Mouse (Mus musculus) erythroid progenitor cell, adult 5-6 weeks (primary cell): ENCODE results near the gene Obox2. TPM values are rescaled to one million over a fixed set of nuclear protein-coding genes. Genes with fewer than 3 reads are reported as not detected.
"Not testable (repeated sequence)": the region's sequence is repeated elsewhere in the genome, so short reads cannot be mapped to it uniquely, and the experiment has no call there.

Experiments
- ATAC-seq: replicated peaks from 2 replicates; pipeline ENCODE4 v1.8.0; 2016; ENCODE audit warnings: moderate number of reproducible peaks, mild to moderate bottlenecking, moderate TSS enrichment, inconsistent platforms; ENCODE audit not compliant: poor library complexity, low FRiP score, severe bottlenecking
- total RNA-seq, 2 experiments: library from RNA; stranded (forward) in 1 of 2; stranded (reverse) in 1 of 2; fragments of 150-400 nt in 1 of 2; fragments of 186-747, 209-891 nt in 1 of 2; gene quantifications; 2 replicates each; pipeline versions ENCODE4 v1.2.3 to v1.2.4; 2015 to 2017; ENCODE audit warnings: low replicate concordance in 2 of 2

Obox2 gene
- total RNA-seq (2015; ENCODE audit: low replicate concordance) (not detected in 2 replicates), total RNA-seq (2017; ENCODE audit: low replicate concordance) (0.26 TPM in 1 of 2 replicates, not detected in the other)

- ATAC-seq = not testable (repeated sequence)
These were observed at the start of gene Obox2, which contains the start of gene Obox1 for GRCm38 (mm10) chr7:15388421-15388998. Gene Obox2, plus strand, starts transcription at chr7:15388721. Gene Obox1, plus strand, starts transcription at chr7:15388948.

GRCm38 (mm10) chr7:15399147-15399874 lies 10.8 kb downstream of the Obox2 start:
- not testable (repeated sequence) for ATAC-seq

- ATAC-seq = not testable (repeated sequence)
These were observed 18.3 kb downstream of the Obox2 start for GRCm38 (mm10) chr7:15406816-15407215.

- ATAC-seq = not testable (repeated sequence)
These were observed 29.5 kb downstream of the Obox2 start for GRCm38 (mm10) chr7:15418046-15418445.

GRCm38 (mm10) chr7:15425537-15425936 lies 37.0 kb downstream of the Obox2 start:
- not testable (repeated sequence) for ATAC-seq

Other genes with a start within 250 kb of the Obox2 start
- not detected in 2 replicates for gene Obox1, start 227 bp downstream of the Obox2 start, total RNA-seq (2015; ENCODE audit: low replicate concordance)
- not detected in 2 replicates for gene Obox1, start 227 bp downstream of the Obox2 start, total RNA-seq (2017; ENCODE audit: low replicate concordance)